Mouse (Mus musculus) midbrain, embryonic 10.5 days (tissue): Measurements from ENCODE around the gene Cpa1. TPM values are rescaled to one million over a fixed set of nuclear protein-coding genes. Genes with fewer than 3 reads are reported as not detected.

ENCODE experiments used
- DNase-seq: peaks from one replicate; pipeline ENCODE4 v3.0.0-alpha.2; 2017; ENCODE audit warnings: low spot score
- H3K27ac ChIP-seq: fragments of 300-500 bp; sonication (generic); replicated peaks from 2 replicates; pipeline ENCODE4 v1.5.1; 2016; ENCODE audit warnings: mild to moderate bottlenecking
- H3K27me3 ChIP-seq: fragments of 300-500 bp; sonication (generic); 2 replicates; pipeline ENCODE4 v1.6.1; 2016; ENCODE audit warnings: low read depth, mild to moderate bottlenecking; ENCODE audit not compliant: poor library complexity, severe bottlenecking
- H3K36me3 ChIP-seq: fragments of 300-500 bp; sonication (generic); 2 replicates; pipeline ENCODE4 v1.6.1; 2016; ENCODE audit warnings: mild to moderate bottlenecking, moderate library complexity
- H3K4me1 ChIP-seq: fragments of 300-500 bp; sonication (generic); 2 replicates; pipeline ENCODE4 v1.6.1; 2016
- H3K4me3 ChIP-seq: fragments of 300-500 bp; sonication (generic); 2 replicates; pipeline ENCODE4 v1.5.1; 2016; ENCODE audit warnings: mild to moderate bottlenecking, moderate library complexity
- H3K9me3 ChIP-seq: fragments of 300-500 bp; sonication (generic); replicated peaks from 2 replicates; pipeline ENCODE4 v1.6.1; 2016; ENCODE audit warnings: mild to moderate bottlenecking
- WGBS: fragments of 180-500 bp; shearing (Covaris S2); methylation state at CpG from one replicate; pipeline ENCODE4 v1.1.7; 2016; 5-methylcytosine and 5-hydroxymethylcytosine counted together
- polyA plus RNA-seq: library from polyadenylated mRNA; unstranded; fragments of >200 nt; fragmentation: Nextera tagmentation; extraction: Ambion mirVana; gene quantifications from 2 replicates; pipeline ENCODE4 v1.2.1, GENCODE M21; 2016

Gene Cpa1
- polyA plus RNA-seq, 1 experiment from 2014 or later: 0.19 TPM

- WGBS: 31% methylated on average over 5 of the region's 5 CpGs
- Histone ChIP-seq H3K27me3 (no peaks in the 10 kb centered on the region), H3K4me1 (peaks cover 67% of the 10 kb centered on the region), H3K27ac (peak overlapping the region; percentile 93), H3K36me3 (no peaks in the 10 kb centered on the region), H3K9me3 (no peaks in the 10 kb centered on the region), H3K4me3 (no peak overlapping the region)
- peak; percentile 45 for DNase-seq
These were observed 27.8 kb upstream of the Cpa1 start for GRCm38 (mm10) chr6:30611212-30611611.

- no peaks in the 10 kb centered on the region for H3K27me3 ChIP-seq
- no peak for DNase-seq
- peaks cover 94% of the 10 kb centered on the region for H3K4me1 ChIP-seq
- no peaks in the 10 kb centered on the region for H3K36me3 ChIP-seq
- H3K4me3 ChIP-seq: no peak overlapping the region
- no peaks in the 10 kb centered on the region for H3K9me3 ChIP-seq
- H3K27ac ChIP-seq: peak overlapping the region; percentile 93
- WGBS: 81% methylated on average over 6 of the region's 6 CpGs
These were observed 24.8 kb upstream of the Cpa1 start for GRCm38 (mm10) chr6:30614251-30614650.

GRCm38 (mm10) chr6:30615741-30616140 lies 23.3 kb upstream of the Cpa1 start:
- H3K9me3 ChIP-seq: no peaks in the 10 kb centered on the region
- H3K27me3 ChIP-seq: no peaks in the 10 kb centered on the region
- peak; percentile 56 for DNase-seq
- H3K36me3 ChIP-seq: no peaks in the 10 kb centered on the region
- peak overlapping the region; percentile 46 for H3K4me3 ChIP-seq
- peak overlapping the region; percentile 93 for H3K27ac ChIP-seq
- WGBS: 11% methylated on average over 4 of the region's 4 CpGs
- H3K4me1 ChIP-seq: peaks cover 96% of the 10 kb centered on the region

- H3K4me3 ChIP-seq: peak overlapping the region; percentile 46
- peak; percentile 86 for DNase-seq
- H3K4me1 ChIP-seq: peaks cover 96% of the 10 kb centered on the region
- H3K9me3 ChIP-seq: no peaks in the 10 kb centered on the region
- H3K27me3 ChIP-seq: no peaks in the 10 kb centered on the region
- peak overlapping the region; percentile 93 for H3K27ac ChIP-seq
- 2% methylated on average over 8 of the region's 8 CpGs for whole genome bisulfite sequencing
- no peaks in the 10 kb centered on the region for H3K36me3 ChIP-seq
These were observed 22.5 kb upstream of the Cpa1 start for GRCm38 (mm10) chr6:30616491-30616941.

GRCm38 (mm10) chr6:30617020-30617958 lies 21.7 kb upstream of the Cpa1 start:
- peak overlapping the region; percentile 46 for H3K4me3 ChIP-seq
- H3K27ac ChIP-seq: peak overlapping the region; percentile 93
- no peaks in the 10 kb centered on the region for H3K27me3 ChIP-seq
- no peaks in the 10 kb centered on the region for H3K9me3 ChIP-seq
- H3K36me3 ChIP-seq: no peaks in the 10 kb centered on the region
- peak; percentile 92 for DNase-seq
- WGBS: 1% methylated on average over 13 of the region's 13 CpGs
- peaks cover 90% of the 10 kb centered on the region for H3K4me1 ChIP-seq

GRCm38 (mm10) chr6:30617959-30618590 lies 20.9 kb upstream of the Cpa1 start:
- H3K36me3 ChIP-seq: no peaks in the 10 kb centered on the region
- H3K9me3 ChIP-seq: no peaks in the 10 kb centered on the region
- peak overlapping the region; percentile 46 for H3K4me3 ChIP-seq
- H3K4me1 ChIP-seq: peaks cover 83% of the 10 kb centered on the region
- peak overlapping the region; percentile 93 for H3K27ac ChIP-seq
- WGBS: 1% methylated on average over 18 of the region's 18 CpGs
- no peaks in the 10 kb centered on the region for H3K27me3 ChIP-seq
- DNase-seq: peak; percentile 84

- peak; percentile 38 for DNase-seq
- Histone ChIP-seq H3K27ac (peak overlapping the region; percentile 93), H3K4me3 (peak overlapping the region; percentile 46; the same call in 1 of the 2 replicates), H3K27me3 (no peaks in the 10 kb centered on the region), H3K9me3 (no peaks in the 10 kb centered on the region), H3K4me1 (peaks cover 78% of the 10 kb centered on the region), H3K36me3 (no peaks in the 10 kb centered on the region)
- 20% methylated on average over 6 of the region's 6 CpGs for WGBS
These were observed 20.3 kb upstream of the Cpa1 start for GRCm38 (mm10) chr6:30618735-30619134.

- H3K9me3 ChIP-seq: no peaks in the 10 kb centered on the region
- WGBS: 62% methylated on average over 5 of the region's 5 CpGs
- no peaks in the 10 kb centered on the region for H3K36me3 ChIP-seq
- H3K27ac ChIP-seq: peak overlapping the region; percentile 93
- no peak overlapping the region for H3K4me3 ChIP-seq
- peaks cover 70% of the 10 kb centered on the region for H3K4me1 ChIP-seq
- no peak for DNase-seq
- no peaks in the 10 kb centered on the region for H3K27me3 ChIP-seq
These were observed 19.4 kb upstream of the Cpa1 start for GRCm38 (mm10) chr6:30619606-30620005.

GRCm38 (mm10) chr6:30620591-30620990 lies 18.4 kb upstream of the Cpa1 start:
- Histone ChIP-seq H3K9me3 (no peaks in the 10 kb centered on the region), H3K27me3 (no peaks in the 10 kb centered on the region), H3K4me1 (peaks cover 60% of the 10 kb centered on the region), H3K36me3 (no peaks in the 10 kb centered on the region), H3K4me3 (no peak overlapping the region), H3K27ac (peak overlapping the region; percentile 93)
- WGBS: 86% methylated on average over 4 of the region's 4 CpGs
- no peak for DNase-seq

- DNase-seq: no peak
- peaks cover 56% of the 10 kb centered on the region for H3K4me1 ChIP-seq
- WGBS: 91% methylated on average over 6 of the region's 6 CpGs
- no peak overlapping the region for H3K4me3 ChIP-seq
- no peaks in the 10 kb centered on the region for H3K36me3 ChIP-seq
- H3K9me3 ChIP-seq: no peaks in the 10 kb centered on the region
- H3K27ac ChIP-seq: peak overlapping the region; percentile 93
- no peaks in the 10 kb centered on the region for H3K27me3 ChIP-seq
These were observed 18.0 kb upstream of the Cpa1 start for GRCm38 (mm10) chr6:30620994-30621393.

- peak overlapping the region; percentile 33; the same call in 1 of the 2 replicates for H3K27ac ChIP-seq
- WGBS: 82% methylated on average over 4 of the region's 4 CpGs
These were observed 17.0 kb upstream of the Cpa1 start for GRCm38 (mm10) chr6:30621986-30622389.

GRCm38 (mm10) chr6:30624763-30625162 lies 14.3 kb upstream of the Cpa1 start:
- WGBS: 96% methylated on average over 9 of the region's 9 CpGs
- H3K4me3 ChIP-seq: no peak overlapping the region
- no peaks in the 10 kb centered on the region for H3K9me3 ChIP-seq
- H3K27ac ChIP-seq: peak overlapping the region; percentile 39
- no peaks in the 10 kb centered on the region for H3K27me3 ChIP-seq
- no peak for DNase-seq
- no peaks in the 10 kb centered on the region for H3K36me3 ChIP-seq
- peaks cover 36% of the 10 kb centered on the region for H3K4me1 ChIP-seq

More at GRCm38 (mm10) chr6:30621986-30622389, 17.0 kb upstream of the Cpa1 start:
- H3K27me3 ChIP-seq: no peaks in the 10 kb centered on the region
- H3K9me3 ChIP-seq: no peaks in the 10 kb centered on the region
- no peak for DNase-seq
- H3K4me3 ChIP-seq: no peak overlapping the region
- H3K4me1 ChIP-seq: peaks cover 46% of the 10 kb centered on the region
- H3K36me3 ChIP-seq: no peaks in the 10 kb centered on the region

GRCm38 (mm10) chr6:30628152-30628551 lies 10.9 kb upstream of the Cpa1 start:
- Histone ChIP-seq H3K4me3 (no peak overlapping the region), H3K9me3 (no peaks in the 10 kb centered on the region), H3K36me3 (no peaks in the 10 kb centered on the region), H3K27ac (peak overlapping the region; percentile 74), H3K4me1 (peaks cover 28% of the 10 kb centered on the region), H3K27me3 (no peaks in the 10 kb centered on the region)
- DNase-seq: no peak
- WGBS: 76% methylated on average over 6 of the region's 6 CpGs
